15 mouse cellular contexts compared by ENCODE assay signal in the genomic region with DNA sequence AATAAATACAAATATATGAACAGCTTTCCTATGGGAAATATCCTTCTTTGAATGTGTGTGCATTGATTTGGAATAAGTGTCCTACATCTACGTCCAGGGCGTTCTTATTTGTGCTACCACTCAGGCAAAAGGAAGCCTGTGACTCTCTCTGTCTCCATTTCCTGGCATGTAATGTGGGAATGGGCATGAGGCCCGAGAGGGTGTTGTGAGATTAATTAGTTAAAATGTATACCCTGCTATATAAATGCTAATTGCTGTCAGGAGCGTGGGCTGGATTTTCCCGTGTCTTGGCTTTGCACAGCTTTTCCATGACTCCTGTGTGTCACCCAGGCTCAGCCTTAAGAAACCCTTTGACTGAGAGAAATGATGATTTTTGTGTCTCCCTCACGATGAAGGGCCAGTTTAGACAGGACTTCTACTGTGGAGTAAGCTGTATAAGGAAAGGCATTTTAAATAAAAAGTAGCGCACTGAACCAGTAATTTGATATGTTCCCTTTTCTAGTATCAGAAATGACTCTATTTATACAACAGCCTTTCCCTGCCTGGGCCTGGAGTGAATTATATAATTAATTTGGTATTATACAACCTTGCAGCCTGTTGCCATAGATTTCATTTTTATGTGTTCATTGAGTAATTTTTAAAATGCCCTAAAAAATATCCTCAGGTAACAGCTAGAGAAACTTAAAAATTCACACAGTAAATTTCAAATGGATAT.
DNase-seq lines count a peak whose midpoint lies in the region; ATAC-seq and TF ChIP-seq lines count a peak whose summit lies in the region.
"Had no signal": no experiment of that assay in that cellular context is flagged by ENCODE, and none has a peak within 500 bp of the region (broad histone marks: within the 10 kb centered on the region; RNA-seq: fewer than 3 reads in every experiment).

No protein-coding gene starts in this region.

- no peaks in the 10 kb centered on the region for H3K4me1 ChIP-seq in forebrain, embryonic 12.5 days
- H3K4me1 ChIP-seq in forebrain, embryonic 11.5 days (replicated peaks; ENCODE audit: control insufficient read depth, insufficient read depth, low read length), result no peaks in the 10 kb centered on the region
- H3K4me1 ChIP-seq in midbrain, embryonic 15.5 days, result no peaks in the 10 kb centered on the region
- no peaks in the 10 kb centered on the region for H3K4me1 ChIP-seq in midbrain, embryonic 13.5 days (replicated peaks)
- H3K4me1 ChIP-seq in hindbrain, postnatal 0 days (ENCODE audit: insufficient read depth, low read length), result no peaks in the 10 kb centered on the region
- H3K4me1 ChIP-seq: embryonic facial prominence, embryonic 10.5 days; heart, embryonic 10.5 days; midbrain, embryonic 12.5 days had no signal

- H3K4me3 ChIP-seq in forebrain, embryonic 12.5 days (replicated peaks), result no peak overlapping the region
- H3K4me3 ChIP-seq in forebrain, embryonic 11.5 days (ENCODE audit: low read depth, low read length), result no peak overlapping the region
- H3K4me3 ChIP-seq in midbrain, embryonic 15.5 days, result no peak overlapping the region
- no peak overlapping the region for H3K4me3 ChIP-seq in midbrain, embryonic 13.5 days (replicated peaks)
- no peak overlapping the region for H3K4me3 ChIP-seq in hindbrain, postnatal 0 days (ENCODE audit: low read length)
- H3K4me3 ChIP-seq: embryonic facial prominence, embryonic 10.5 days; heart, embryonic 10.5 days; midbrain, embryonic 12.5 days had no signal

- no peaks in the 10 kb centered on the region for H3K9me3 ChIP-seq in forebrain, embryonic 12.5 days
- no peaks in the 10 kb centered on the region for H3K9me3 ChIP-seq in forebrain, embryonic 11.5 days (ENCODE audit: control insufficient read depth, low read length)
- no peaks in the 10 kb centered on the region for H3K9me3 ChIP-seq in midbrain, embryonic 15.5 days
- no peaks in the 10 kb centered on the region for H3K9me3 ChIP-seq in midbrain, embryonic 13.5 days
- no peaks in the 10 kb centered on the region for H3K9me3 ChIP-seq in hindbrain, postnatal 0 days (ENCODE audit: low read length)
- H3K9me3 ChIP-seq: embryonic facial prominence, embryonic 10.5 days; heart, embryonic 10.5 days; midbrain, embryonic 12.5 days had no signal

- no peak overlapping the region for H3K4me2 ChIP-seq in forebrain, embryonic 12.5 days
- no peak overlapping the region for H3K4me2 ChIP-seq in forebrain, embryonic 11.5 days (ENCODE audit: low read depth, low read length, severe bottlenecking)
- no peak overlapping the region for H3K4me2 ChIP-seq in midbrain, embryonic 15.5 days
- H3K4me2 ChIP-seq in midbrain, embryonic 13.5 days (replicated peaks), result no peak overlapping the region
- H3K4me2 ChIP-seq in hindbrain, postnatal 0 days (ENCODE audit: low read depth, low read length), result no peak overlapping the region
- H3K4me2 ChIP-seq: liver, embryonic 11.5 days; midbrain, embryonic 12.5 days had no signal

- no peak for TF ChIP-seq CTCF in hindbrain, postnatal 0 days (IDR thresholded peaks at IDR 0.05; ENCODE audit: low read depth)

- no peak overlapping the region for H3K27ac ChIP-seq in forebrain, embryonic 12.5 days
- H3K27ac ChIP-seq in forebrain, embryonic 11.5 days (ENCODE audit: low read depth, low read length), result no peak overlapping the region
- no peak overlapping the region for H3K27ac ChIP-seq in midbrain, embryonic 15.5 days
- no peak overlapping the region for H3K27ac ChIP-seq in midbrain, embryonic 13.5 days
- peak overlapping the region; percentile 45; the same call in 1 of the 2 replicates for H3K27ac ChIP-seq in hindbrain, postnatal 0 days
- H3K27ac ChIP-seq: embryonic facial prominence, embryonic 10.5 days; heart, embryonic 10.5 days; midbrain, embryonic 12.5 days had no signal

- no peaks in the 10 kb centered on the region for H3K27me3 ChIP-seq in forebrain, embryonic 12.5 days
- no peaks in the 10 kb centered on the region for H3K27me3 ChIP-seq in forebrain, embryonic 11.5 days (ENCODE audit: control insufficient read depth, insufficient read depth, low read length)
- H3K27me3 ChIP-seq in midbrain, embryonic 15.5 days (replicated peaks), result no peaks in the 10 kb centered on the region
- H3K27me3 ChIP-seq in midbrain, embryonic 13.5 days, result no peaks in the 10 kb centered on the region
- no peaks in the 10 kb centered on the region for H3K27me3 ChIP-seq in hindbrain, postnatal 0 days (ENCODE audit: insufficient read depth, low read length)
- H3K27me3 ChIP-seq: midbrain, embryonic 12.5 days had no signal

- no peak overlapping the region for H3K9ac ChIP-seq in forebrain, embryonic 12.5 days
- no peak overlapping the region for H3K9ac ChIP-seq in forebrain, embryonic 11.5 days (ENCODE audit: low read length)
- H3K9ac ChIP-seq in midbrain, embryonic 15.5 days, result no peak overlapping the region
- H3K9ac ChIP-seq in midbrain, embryonic 13.5 days (replicated peaks), result no peak overlapping the region
- no peak overlapping the region for H3K9ac ChIP-seq in hindbrain, postnatal 0 days (replicated peaks; ENCODE audit: low read length)
- H3K9ac ChIP-seq: midbrain, embryonic 12.5 days had no signal

- 68% methylated on average over 7 of the region's 7 CpGs for WGBS in forebrain, embryonic 12.5 days
- WGBS in forebrain, embryonic 11.5 days, result 83% methylated on average over 7 of the region's 7 CpGs
- 67% methylated on average over 7 of the region's 7 CpGs for WGBS in midbrain, embryonic 15.5 days
- WGBS in midbrain, embryonic 13.5 days, result 70% methylated on average over 7 of the region's 7 CpGs
- 49% methylated on average over 7 of the region's 7 CpGs for WGBS in hindbrain, postnatal 0 days

- peak; percentile 27; the same call in 1 of the 2 replicates for ATAC-seq in forebrain, embryonic 12.5 days (ENCODE audit: low FRiP score)
- ATAC-seq in forebrain, embryonic 11.5 days (replicated peaks; ENCODE audit: low FRiP score), result no peak
- ATAC-seq in midbrain, embryonic 15.5 days (replicated peaks), result peak; percentile 14; the same call in 1 of the 2 replicates
- ATAC-seq in midbrain, embryonic 13.5 days, result no peak
- peak; percentile 29; the same call in 1 of the 2 replicates for ATAC-seq in hindbrain, postnatal 0 days

- no peaks in the 10 kb centered on the region for H3K36me3 ChIP-seq in forebrain, embryonic 12.5 days (replicated peaks)
- no peaks in the 10 kb centered on the region for H3K36me3 ChIP-seq in forebrain, embryonic 11.5 days (ENCODE audit: control insufficient read depth, insufficient read depth, low read length)
- no peaks in the 10 kb centered on the region for H3K36me3 ChIP-seq in midbrain, embryonic 15.5 days (replicated peaks)
- no peaks in the 10 kb centered on the region for H3K36me3 ChIP-seq in midbrain, embryonic 13.5 days
- no peaks in the 10 kb centered on the region for H3K36me3 ChIP-seq in hindbrain, postnatal 0 days (ENCODE audit: insufficient read depth, low read length)
- H3K36me3 ChIP-seq: embryonic facial prominence, embryonic 10.5 days; heart, embryonic 10.5 days; midbrain, embryonic 12.5 days had no signal

- no peak for DNase-seq in forebrain, embryonic 11.5 days (ENCODE audit: low spot score)
- DNase-seq in hindbrain, postnatal 0 days (ENCODE audit: low spot score), result peak; percentile 56
- DNase-seq in right cerebral cortex, postnatal 10 days (ENCODE audit: low spot score in 2 of 2), result peak; percentile 40 to 43
- DNase-seq in adrenal gland, postnatal 10 days, result no peak
- DNase-seq in cerebellum, adult 9-11 months, result no peak
- DNase-seq: cerebellum, adult 9-10 months; kidney, adult 11 months; kidney, postnatal 4 days had no signal

Comparison
In these comparisons a context has a peak if more than half of its experiments do, and no peak if none do; other contexts are left out.
1. ATAC-seq: peak in forebrain, embryonic 12.5 days (single experiment), midbrain, embryonic 15.5 days (single experiment) and hindbrain, postnatal 0 days (single experiment); none in forebrain, embryonic 11.5 days (single experiment) and midbrain, embryonic 13.5 days (single experiment).
2. DNase-seq: peak in hindbrain, postnatal 0 days (single experiment) and right cerebral cortex, postnatal 10 days (2 of 2); none in forebrain, embryonic 11.5 days (single experiment), adrenal gland, postnatal 10 days (single experiment) and cerebellum, adult 9-11 months (single experiment).